Mouse (Mus musculus): ENCODE data around the gene Ablim1.

- TF ChIP-seq EP300 (IDR thresholded peaks at IDR 0.05; ENCODE audit: low read depth) (no peak), CTCF (IDR thresholded peaks at IDR 0.05; ENCODE audit: low read depth) (no peak)
Measured at GRCm38 (mm10) chr19:57256666-57257065, 58.1 kb downstream of the Ablim1 start.
